Mouse (Mus musculus) Patski (cell line): ENCODE measurements around the gene Tgm2. TPM values are rescaled to one million over a fixed set of nuclear protein-coding genes. Genes with fewer than 3 reads are reported as not detected.
A peak's percentile ranks its signal among the peaks of the same experiment; 100 is the strongest.

Source experiments
- ATAC-seq: fragments of 100-300 bp; one replicate; pipeline ENCODE4 v1.8.0; 2021
- CTCF ChIA-PET: fragments of 350-600 bp; sonication (Branson Sonifier 250); formaldehyde crosslinking; loops from one replicate; lab custom pipeline; 2022; ENCODE audit warnings: inconsistent platforms; lab: Charles Lee
- POLR2A ChIA-PET: fragments of 350-600 bp; sonication (Branson Sonifier 250); formaldehyde crosslinking; loops from one replicate; lab custom pipeline; 2022; ENCODE audit warnings: antibody characterized with exemption, inconsistent platforms; lab: Charles Lee
- DNase-seq: peaks from one replicate; pipeline ENCODE4 v3.0.0-alpha.2; 2011; ENCODE audit warnings: low read depth, low spot score
- H3K27me3 ChIP-seq: fragments of 371-371 bp; one replicate; pipeline ENCODE4 v1.5.1; 2021
- CTCF ChIP-seq: fragments of 100-300 bp; IDR thresholded peaks from one replicate; pipeline ENCODE4 v1.5.1; 2021
- in situ Hi-C: fragments of 300-500 bp; cut with MboI; formaldehyde crosslinking; loops from 3 replicates; pipeline ENCODE4 v1.11.1; 2018; ENCODE audit warnings: low pct_unique_long_range_greater_than_20kb, mixed read lengths
- polyA plus RNA-seq: library from polyadenylated mRNA; unstranded; gene quantifications from one replicate; pipeline ENCODE4 v1.2.3, GENCODE M21; 2021

The Tgm2 gene
- polyA plus RNA-seq, 1 experiment from 2014 or later = 113 TPM

DNA sequence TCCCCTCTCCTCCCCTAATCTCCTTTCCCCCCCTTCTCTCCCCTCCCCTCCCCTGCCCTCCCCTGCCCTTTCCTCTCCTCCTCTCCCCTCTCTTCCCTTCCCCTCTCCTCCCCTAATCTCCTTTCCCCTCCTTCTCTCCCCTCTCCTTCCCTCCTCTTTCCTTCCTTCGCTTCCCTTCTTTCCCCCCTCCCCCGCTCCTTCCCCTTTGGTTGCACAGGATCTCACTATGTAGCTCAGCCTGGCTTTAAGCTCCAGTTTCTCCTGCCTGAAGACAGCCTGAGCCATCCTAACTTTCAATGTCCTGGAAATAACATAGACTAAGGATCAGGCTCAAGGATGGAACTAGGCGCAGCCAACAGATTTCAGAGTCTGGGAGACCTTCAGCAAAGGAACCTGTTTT is 2.4 kb downstream of the Tgm2 start:
- POLR2A ChIA-PET = interaction anchor here (0.6 kb wide), 1 partner anchor 46 kb away, joined by 3 read pairs; no protein-coding TSS in a partner anchor
- in situ Hi-C loops = loop anchor here (5.0 kb wide), 1 partner anchor 77 kb away; no protein-coding TSS in a partner anchor
- no peak for TF ChIP-seq CTCF
- no peak for DNase-seq
- CTCF ChIA-PET = interaction anchor here (1.2 kb wide), 1 partner anchor 37 kb away, joined by 3 read pairs; no protein-coding TSS in a partner anchor
- no peak for ATAC-seq
- no peaks in the 10 kb centered on the region for H3K27me3 ChIP-seq

DNA sequence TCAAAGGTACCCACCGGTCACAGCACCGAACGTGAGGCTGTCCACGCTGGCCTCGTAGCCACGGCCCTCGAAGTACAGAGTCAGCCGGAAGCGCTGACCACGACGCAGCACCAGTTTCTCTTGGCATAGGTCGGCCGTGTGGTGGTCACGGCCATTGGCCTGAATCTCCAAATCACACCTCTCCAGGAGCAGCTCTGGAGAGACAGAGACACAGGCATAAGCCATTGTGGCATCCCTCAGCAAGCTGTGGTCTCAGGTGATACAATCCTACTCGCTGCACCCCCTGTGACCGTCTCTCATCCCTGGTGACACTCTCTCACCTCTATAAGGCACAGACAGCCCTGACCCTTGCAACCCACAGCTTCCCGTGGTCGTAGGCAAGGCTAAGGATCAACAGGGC is 3.3 kb downstream of the Tgm2 start:
- TF ChIP-seq CTCF = no peak
- in situ Hi-C loops = loop anchor here (5.0 kb wide), 1 partner anchor 76 kb away; no protein-coding TSS in a partner anchor
- POLR2A ChIA-PET = interaction anchor here (0.7 to 2.0 kb wide), 3 partner anchors 24 to 46 kb away, joined by 3 to 5 read pairs (median 4); no protein-coding TSS in a partner anchor
- no peaks in the 10 kb centered on the region for H3K27me3 ChIP-seq
- DNase-seq (no peak), ATAC-seq (no peak)
- CTCF ChIA-PET = interaction anchor here (0.7 to 1.2 kb wide), 2 partner anchors 9 to 36 kb away, joined by 3 read pairs; no protein-coding TSS in a partner anchor

DNA sequence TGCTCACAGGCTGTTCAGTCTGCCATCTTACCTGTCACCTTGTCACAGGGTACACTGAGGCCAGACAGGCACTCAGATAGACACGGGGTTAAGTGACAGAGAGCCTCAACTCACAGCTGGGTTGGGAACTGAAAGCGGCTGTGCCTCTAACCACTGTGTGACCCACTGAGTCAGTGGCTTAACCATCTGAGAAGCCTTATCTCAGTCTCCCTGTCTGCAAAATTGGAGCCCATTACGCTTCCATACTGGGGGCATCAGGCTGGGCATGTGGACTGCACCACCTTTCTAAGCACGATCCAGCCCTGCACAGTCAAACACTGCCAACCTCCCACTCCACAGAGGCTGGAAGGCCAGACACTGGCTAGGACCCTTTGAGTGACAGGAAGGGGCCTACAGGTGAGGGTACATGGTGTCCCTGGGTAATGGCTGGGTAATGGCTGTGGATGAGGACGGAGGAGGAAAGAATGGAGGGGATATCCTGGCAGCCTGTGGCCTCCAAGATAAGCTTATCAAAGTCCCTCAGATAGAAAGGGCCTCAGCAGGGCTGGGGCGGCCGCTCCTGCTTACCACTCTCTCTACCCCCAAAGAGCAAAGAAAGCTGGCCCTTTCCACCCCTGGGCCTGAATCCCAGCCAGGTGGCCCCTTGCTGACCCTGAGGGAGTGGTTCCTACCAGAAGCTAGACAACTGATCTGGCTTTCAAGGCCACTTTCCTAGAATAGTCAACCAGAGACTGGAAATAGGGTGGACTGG is 4.4 kb downstream of the Tgm2 start:
- H3K27me3 ChIP-seq = no peaks in the 10 kb centered on the region
- CTCF ChIA-PET = no interaction called here
- DNase-seq = no peak
- in situ Hi-C loops = loop anchor here (5.0 kb wide), 1 partner anchor 75 kb away; no protein-coding TSS in a partner anchor
- POLR2A ChIA-PET = interaction anchor here (0.9 to 2.0 kb wide), 2 partner anchors 25 to 27 kb away, joined by 4 to 5 read pairs; no protein-coding TSS in a partner anchor
- no peak for TF ChIP-seq CTCF
- no peak for ATAC-seq

DNA sequence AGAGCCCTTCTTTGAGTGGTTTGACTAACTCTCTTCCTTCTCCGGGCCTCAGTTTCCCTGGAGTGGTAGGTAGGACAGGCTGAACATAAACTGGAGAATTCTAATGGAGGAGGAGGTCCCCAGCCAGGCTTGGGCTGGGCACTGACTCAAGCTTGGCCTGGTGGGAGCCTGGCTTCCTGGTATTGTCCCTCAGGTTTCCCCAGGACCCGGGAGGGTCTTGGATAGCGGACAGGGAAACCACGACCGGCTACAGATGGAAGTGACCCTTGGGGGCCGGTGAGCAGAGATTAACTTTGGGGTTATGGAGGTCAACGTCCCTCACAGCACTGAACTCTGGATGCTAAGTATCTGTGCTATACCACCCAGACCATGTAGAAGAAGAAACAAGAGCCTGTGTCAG is 5.0 kb downstream of the Tgm2 start:
- CTCF ChIA-PET = no interaction called here
- TF ChIP-seq CTCF = no peak
- POLR2A ChIA-PET = no interaction called here
- in situ Hi-C loops = loop anchor here (5.0 kb wide), 1 partner anchor 74 kb away; no protein-coding TSS in a partner anchor
- no peak for ATAC-seq
- H3K27me3 ChIP-seq = no peaks in the 10 kb centered on the region
- no peak for DNase-seq

DNA sequence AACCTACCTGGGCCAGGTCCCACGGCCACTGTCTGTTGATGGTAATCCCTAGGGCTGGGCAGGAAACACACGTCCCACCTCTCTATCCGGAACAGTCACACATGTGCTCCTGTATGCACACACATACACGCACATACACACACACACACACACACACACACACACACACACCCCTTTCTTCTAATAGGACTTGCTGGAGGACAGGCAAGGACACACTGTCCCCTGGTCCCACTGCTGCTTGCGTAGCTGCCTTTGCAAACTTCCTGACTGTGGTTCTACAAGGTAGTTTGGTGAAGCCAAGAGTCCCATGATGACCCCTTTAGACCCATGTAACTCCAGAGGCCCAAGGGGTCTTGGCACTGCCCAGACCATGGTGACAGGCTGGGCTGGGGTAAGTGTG is 5.6 kb downstream of the Tgm2 start:
- in situ Hi-C loops = loop anchor here (5.0 kb wide), 1 partner anchor 73 kb away; no protein-coding TSS in a partner anchor
- no peak for DNase-seq
- ATAC-seq = no peak
- no peaks in the 10 kb centered on the region for H3K27me3 ChIP-seq
- CTCF ChIA-PET = interaction anchor here (1.2 to 1.4 kb wide), 2 partner anchors 26 to 27 kb away, joined by 3 read pairs; no protein-coding TSS in a partner anchor
- POLR2A ChIA-PET = no interaction called here
- no peak for TF ChIP-seq CTCF

DNA sequence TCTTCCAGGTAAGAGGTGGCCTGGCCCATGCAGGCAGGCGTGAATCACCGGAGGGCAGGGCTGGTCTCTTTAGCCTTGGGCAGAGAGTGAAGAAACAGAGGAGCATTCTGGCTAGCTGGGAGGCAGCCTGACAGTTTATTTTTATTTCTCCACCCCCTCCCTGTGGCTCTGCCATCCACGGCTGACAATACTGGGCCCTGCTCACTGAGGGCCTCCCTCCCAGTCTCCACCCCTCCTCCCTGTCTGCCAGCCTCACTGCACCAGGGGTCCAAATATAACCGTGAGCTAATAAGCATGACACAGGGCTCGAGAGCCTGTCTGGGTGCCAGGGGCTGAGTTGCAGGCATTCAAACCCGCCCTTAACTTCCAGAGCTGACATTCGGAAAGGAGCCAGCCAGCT is 6.6 kb downstream of the Tgm2 start:
- in situ Hi-C loops = loop anchor here (5.0 kb wide), 1 partner anchor 72 kb away; no protein-coding TSS in a partner anchor
- POLR2A ChIA-PET = interaction anchor here (1.6 kb wide), 1 partner anchor 9 kb away, joined by 4 read pairs; no protein-coding TSS in a partner anchor
- H3K27me3 ChIP-seq = no peaks in the 10 kb centered on the region
- peak; percentile 95 for ATAC-seq
- no peak for TF ChIP-seq CTCF
- DNase-seq = peak; percentile 65
- CTCF ChIA-PET = interaction anchor here (0.9 to 1.4 kb wide), 3 partner anchors 9 to 27 kb away, joined by 3 read pairs; no protein-coding TSS in a partner anchor

DNA sequence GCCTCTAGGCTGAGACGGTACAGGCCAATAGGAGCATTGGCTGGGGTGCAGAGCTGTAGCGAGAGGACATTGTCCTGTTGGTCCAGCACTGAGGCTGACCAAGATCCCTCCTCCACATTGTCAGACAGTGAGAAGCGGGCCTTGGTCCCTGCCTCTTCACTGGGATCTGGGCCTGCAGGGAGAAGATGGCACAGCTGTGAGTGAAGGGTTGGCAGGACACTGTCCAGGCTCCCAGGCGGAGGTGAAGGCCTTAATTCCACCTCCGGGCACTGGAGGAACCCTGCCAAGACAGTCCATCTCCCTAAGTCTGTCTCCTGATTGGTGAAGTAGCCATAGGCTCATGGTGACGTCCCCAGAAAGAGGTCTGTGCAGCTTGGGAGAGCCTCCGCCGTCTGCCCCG is 7.5 kb downstream of the Tgm2 start:
- ATAC-seq (no peak), DNase-seq (no peak)
- ChIA-PET POLR2A (interaction anchor here (0.6 to 1.6 kb wide), 2 partner anchors 8 to 27 kb away, joined by 3 to 4 read pairs; no protein-coding TSS in a partner anchor), CTCF (no interaction called here)
- TF ChIP-seq CTCF = no peak
- in situ Hi-C loops = no loop called here
- H3K27me3 ChIP-seq = no peaks in the 10 kb centered on the region

DNA sequence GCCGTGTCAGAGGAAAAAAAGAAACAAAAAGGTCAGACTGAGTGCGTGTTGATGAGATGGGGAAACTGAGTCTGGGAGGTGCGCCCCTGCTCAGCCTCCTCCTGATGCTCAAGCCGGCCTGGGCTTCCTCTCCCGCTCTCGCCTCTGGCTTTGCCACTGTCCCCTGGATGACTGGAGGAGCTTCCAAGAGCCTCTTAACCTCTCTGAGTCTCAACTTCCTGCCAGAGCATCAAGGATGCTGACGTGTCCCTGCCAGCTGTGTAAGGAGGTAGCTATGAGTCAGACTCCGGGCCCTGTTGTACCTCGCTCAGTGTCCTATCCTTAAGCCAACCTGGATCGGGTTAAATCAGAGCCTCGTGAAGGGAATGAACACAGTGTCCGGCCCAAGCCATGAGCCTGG is 8.5 kb downstream of the Tgm2 start:
- POLR2A ChIA-PET = no interaction called here
- ATAC-seq (no peak), DNase-seq (no peak)
- no peaks in the 10 kb centered on the region for H3K27me3 ChIP-seq
- no peak for TF ChIP-seq CTCF
- in situ Hi-C loops = no loop called here
- CTCF ChIA-PET = interaction anchor here (0.9 kb wide), 1 partner anchor 17 kb away, joined by 3 read pairs; no protein-coding TSS in a partner anchor

DNA sequence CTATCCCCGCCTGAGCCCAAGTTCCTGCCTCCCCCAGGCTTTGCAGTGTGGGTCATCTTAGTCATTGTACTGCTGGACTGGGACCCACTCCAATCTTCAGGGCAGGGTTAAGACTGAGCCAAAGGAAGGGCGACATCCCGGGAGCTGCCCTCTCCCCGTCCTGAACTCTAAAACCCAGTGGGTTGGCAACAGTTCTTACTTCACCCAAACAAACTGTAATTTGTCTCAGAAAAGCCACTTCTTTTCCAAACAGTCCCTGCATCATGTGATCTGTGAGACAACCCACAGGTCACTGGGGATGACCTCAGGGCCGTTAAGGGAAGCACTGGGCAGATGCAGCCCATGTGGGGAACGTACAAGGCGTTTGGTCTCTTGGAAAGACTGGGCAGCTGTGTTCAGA is 10.0 kb downstream of the Tgm2 start:
- TF ChIP-seq CTCF = no peak
- POLR2A ChIA-PET = no interaction called here
- CTCF ChIA-PET = interaction anchor here (1.6 to 1.7 kb wide), 2 partner anchors 22 to 28 kb away, joined by 5 to 6 read pairs; no protein-coding TSS in a partner anchor
- no peaks in the 10 kb centered on the region for H3K27me3 ChIP-seq
- ATAC-seq (no peak), DNase-seq (no peak)
- in situ Hi-C loops = no loop called here

DNA sequence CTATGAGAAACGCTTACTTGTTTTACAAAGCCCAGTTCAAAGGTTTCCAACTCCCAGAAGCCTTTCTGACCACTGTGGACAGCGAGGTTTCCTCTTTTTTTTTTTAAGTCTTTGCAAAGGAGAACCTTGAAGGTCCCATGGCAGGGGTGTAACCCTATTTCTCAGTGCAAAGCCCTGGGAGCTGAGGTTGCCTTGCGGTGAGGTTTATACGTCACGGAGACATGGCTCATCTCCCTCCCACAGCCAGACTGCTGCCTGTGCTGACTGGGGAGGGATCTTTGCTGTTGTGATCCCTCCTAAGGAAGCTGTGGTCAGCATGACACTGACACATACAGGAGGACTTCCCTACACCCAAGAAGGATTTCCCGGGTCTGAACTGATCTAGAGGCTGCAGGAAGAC is 13.2 kb downstream of the Tgm2 start:
- no peaks in the 10 kb centered on the region for H3K27me3 ChIP-seq
- DNase-seq = no peak
- ATAC-seq = no peak
- TF ChIP-seq CTCF = no peak
- CTCF ChIA-PET = no interaction called here
- in situ Hi-C loops = no loop called here
- POLR2A ChIA-PET = interaction anchor here (0.5 kb wide), 2 partner anchors 44 to 217 kb away, joined by 3 to 4 read pairs; no protein-coding TSS in a partner anchor
